Mouse (Mus musculus): ENCODE measurements around the gene Cplx3.

Cplx3 gene

DNA sequence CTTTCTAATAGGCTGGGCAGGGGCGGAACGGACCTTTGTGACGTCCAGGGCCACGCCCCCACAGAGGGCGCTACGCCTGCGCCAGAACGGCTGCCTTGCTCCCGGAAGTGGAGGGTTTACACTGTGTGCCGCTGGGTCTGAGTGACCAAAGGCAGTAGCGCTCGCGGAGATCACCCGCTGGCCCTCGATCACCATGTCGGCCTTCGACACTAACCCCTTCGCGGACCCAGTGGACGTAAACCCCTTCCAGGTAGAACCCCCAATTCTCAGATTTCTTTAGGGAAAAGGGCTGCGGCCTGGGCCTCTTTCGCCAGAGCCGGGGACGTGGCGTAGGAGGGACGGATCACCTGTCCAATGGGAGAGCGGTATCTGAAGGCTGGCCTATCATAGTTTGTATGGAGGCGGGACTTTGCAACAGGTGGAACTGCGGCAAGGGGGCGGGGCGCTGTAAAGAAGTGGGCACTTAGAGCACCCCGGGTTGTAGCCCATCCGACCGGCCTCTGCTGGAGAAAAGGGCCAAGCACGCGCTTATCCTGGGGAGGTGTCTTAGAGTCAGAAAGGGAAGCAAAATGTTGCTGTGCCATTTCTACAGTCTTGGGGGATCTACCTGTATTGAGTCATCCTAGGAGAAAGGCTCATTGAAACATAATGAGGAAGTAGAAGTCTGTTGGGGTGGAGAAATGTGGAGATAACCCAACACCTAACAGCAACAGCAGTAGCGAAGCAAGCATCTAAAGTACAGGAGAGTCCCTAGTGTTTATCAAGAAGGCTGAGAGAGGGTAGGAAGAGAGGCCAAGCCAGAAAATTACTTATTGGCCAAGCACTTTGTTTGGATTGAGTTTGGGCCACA is 45.0 kb downstream of the Cplx3 start, which contains the start of gene Scamp2:
TSS of gene Scamp2 (plus strand) at position 83 of the 850 bp plus-strand sequence.
- DNase-seq (ENCODE audit: low spot score in 2 of 2) = peak; percentile 84 to 95

DNA sequence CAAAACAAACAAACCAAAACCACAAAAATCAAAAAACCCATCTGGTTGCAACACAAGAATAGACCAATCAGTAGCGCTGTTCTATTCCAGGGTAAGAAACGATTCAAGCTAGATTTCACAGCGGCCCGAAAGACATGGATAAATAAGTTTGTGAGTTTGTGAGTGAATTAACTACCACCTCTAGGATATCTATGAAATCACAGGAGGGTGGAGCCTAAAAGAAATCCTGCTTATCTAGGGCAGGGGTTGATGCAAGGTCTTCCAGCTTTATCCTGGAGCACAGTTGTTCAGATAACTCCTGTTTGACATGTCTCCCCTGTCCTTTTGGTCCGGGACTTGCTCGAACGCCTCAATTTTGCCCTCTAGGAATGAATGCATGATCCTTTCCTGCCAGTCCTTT is 45.8 kb downstream of the Cplx3 start:
- DNase-seq (ENCODE audit: low spot score in 2 of 2) = no peak

DNA sequence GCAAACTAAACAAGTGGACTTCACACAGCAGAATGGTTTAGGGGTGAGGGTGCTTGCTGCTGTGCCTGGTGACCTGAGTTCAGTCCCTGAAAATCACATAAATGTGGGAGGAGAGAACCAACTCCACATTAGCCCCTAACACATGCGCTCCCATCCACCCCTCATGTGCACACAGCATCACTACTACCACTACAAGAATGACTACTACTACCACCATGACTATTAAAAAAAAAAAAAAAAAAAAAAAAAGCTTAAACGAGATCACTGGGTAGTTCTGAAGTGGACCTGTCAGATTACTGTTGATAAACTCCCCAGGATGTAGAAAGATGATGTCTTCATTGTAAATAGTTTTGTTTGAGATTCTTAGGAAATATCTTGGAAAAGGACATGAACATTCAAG is 46.5 kb downstream of the Cplx3 start:
- DNase-seq (ENCODE audit: low spot score in 2 of 2) = no peak

DNA sequence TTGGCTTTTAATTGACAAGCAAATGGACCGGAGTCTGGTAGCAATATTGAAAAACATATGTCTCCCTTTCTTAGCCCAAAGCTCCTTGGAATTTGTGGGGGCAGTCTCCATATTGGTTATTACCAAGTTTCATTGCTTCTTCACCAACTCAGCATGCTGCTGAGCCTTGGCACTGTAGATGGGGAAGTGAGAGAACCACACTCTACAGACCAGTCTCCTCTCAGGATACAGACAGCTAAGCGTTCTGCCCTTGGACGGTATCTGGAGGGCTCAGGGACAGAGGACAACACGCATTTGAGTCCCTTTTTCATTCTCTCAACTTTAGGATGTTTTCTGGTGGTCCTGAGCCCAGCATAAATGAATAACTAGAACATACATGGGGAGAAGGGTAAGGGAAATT is 47.5 kb downstream of the Cplx3 start:
- DNase-seq (ENCODE audit: low spot score in 2 of 2) = no peak

DNA sequence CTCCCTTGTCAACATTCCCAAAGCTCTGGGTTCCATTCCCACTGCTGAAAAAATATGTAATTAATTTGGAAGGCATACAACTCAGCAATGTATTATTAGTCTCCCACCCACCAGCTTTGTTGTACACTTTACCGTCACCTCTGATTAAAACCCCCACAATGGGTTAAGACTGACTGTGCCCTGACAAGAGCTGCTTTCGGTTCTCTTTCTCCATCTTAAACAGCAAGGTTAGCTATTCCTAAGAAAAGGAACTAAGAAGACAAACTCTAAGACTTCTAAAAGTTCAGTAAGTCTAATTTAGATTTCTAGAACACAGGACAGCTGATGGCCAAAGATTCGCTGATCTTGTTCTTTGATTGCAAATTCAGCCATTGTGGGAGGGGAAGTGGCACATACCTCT is 48.9 kb downstream of the Cplx3 start:
- no peak for DNase-seq (ENCODE audit: low spot score in 2 of 2)

DNA sequence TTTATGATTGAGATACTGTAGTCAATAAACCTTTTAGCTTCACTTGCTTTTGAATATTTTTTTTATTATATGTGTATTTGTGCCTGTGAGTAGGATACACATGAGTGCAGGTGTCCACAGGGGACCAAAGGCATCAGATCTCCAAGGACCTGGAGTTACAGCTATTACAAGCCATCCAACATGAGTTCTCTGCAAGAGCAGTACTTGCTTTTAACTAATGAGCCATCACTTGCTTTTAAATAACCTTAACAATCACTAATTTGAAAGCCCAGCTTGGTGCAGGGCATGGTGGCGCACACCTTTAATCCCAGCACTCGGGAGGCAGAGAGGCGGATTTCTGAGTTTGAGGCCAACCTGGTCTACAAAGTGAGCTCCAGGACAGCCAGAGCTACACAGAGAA is 51.3 kb downstream of the Cplx3 start:
- no peak for DNase-seq (ENCODE audit: low spot score in 2 of 2)

DNA sequence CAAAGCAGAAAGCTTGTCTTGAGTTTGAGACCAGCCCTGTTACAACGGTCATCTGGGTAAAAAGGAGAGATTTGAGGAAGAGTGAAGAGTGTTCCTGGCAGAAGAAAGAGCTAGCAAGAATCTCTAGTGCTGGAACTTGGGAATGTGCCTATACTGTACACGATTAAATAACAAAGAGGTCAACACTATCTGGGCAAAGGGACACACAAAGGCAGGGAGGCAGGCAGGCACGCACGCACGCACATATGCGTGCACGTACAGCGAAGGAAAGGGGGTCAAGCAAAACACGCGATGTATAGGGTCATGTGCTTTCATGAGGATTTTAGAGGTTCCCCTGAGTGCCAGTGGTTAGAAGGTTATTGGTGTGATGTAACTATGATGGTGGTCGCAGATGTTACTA is 53.0 kb downstream of the Cplx3 start:
- DNase-seq (ENCODE audit: low spot score in 2 of 2) = no peak

DNA sequence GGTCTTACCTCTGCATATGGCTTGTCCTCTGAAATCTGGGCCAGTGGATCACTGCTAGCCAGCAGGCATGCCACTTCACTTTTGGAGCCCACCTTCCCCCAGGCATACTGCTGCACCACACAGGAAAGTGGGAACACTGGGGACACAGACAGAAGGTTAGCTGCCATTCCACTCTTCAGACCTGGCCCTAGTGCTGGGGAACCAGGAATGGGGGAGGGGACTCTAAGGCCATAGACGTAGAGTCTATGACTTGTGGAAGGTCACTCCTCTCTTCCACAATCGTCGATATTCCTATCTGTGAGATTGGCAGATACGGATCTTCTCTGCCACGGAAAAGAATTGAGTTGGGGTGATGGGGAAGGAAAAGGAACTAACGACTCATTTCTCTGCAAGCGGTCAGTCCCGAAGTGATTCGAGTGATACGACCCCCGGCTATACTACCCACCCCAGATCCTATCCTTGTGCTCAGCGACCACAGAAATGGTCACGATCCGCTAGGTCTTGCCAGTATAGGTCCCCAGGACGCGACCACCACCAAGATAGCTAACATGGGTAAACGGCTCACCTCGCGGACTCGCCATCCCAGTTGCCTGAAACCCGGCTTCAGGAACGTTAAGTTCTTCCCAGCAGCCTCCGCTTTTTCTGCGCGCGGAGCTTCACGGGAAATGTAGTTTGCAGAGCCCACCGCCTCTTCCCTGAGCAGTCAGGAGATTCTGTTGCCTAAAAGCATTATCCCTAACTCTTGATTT is 53.8 kb downstream of the Cplx3 start, which contains the start of gene Mpi:
TSS of gene Mpi (minus strand) at position 625 of the 749 bp plus-strand sequence.
- DNase-seq (ENCODE audit: low spot score in 2 of 2) = peak in 1 of 2 experiments; percentile 78

DNA sequence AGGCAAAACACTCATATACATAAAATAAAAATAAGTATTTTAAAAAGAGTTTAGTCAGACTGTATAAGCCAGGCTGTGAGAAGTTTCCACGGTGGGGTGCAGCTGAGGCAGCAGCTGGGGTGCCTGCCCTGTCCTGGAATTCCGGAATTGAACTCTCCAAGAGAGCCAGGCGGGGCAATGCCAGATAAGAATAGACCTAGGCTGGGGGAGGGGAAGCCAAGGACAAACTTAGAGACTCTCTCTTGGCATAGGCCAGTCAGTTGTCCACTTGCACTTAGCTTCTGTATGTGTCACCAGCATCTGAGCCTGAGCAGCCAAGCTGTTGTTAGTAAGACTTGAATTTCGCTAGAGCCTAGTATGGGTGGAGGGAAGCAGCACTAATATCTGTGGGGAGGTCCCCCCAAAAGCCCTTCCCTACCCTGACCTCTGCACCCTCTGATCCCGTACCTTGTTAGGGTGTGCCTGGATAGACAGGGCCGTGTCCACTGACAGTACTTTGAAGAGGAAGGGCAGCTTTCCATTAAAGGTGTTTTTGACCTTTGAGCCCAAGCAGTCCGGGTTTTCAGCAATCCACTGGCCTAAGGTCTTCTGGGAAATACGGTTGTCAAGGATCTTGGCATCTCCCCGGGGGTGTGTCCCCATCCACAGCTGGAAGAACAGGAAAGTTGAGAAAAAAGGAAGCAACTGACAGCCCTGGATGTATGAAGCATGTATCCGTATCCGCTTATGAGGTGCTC is 55.8 kb downstream of the Cplx3 start:
- DNase-seq (ENCODE audit: low spot score in 2 of 2) = no peak

Data from left cerebral cortex, adult 9 months (tissue).